Mouse (Mus musculus): ENCODE results near the gene Whamm. TPM values are rescaled to one million over a fixed set of nuclear protein-coding genes. Genes with fewer than 3 reads are reported as not detected.
A peak's percentile ranks its signal among the peaks of the same experiment; 100 is the strongest.

Gene Whamm
- polyA plus RNA-seq, 1 experiment from 2014 or later = 6.0 TPM

- H3K9ac ChIP-seq = no peak overlapping the region
- no peaks in the 10 kb centered on the region for H3K9me3 ChIP-seq
- H3K4me1 ChIP-seq = no peaks in the 10 kb centered on the region
- H3K27ac ChIP-seq = no peak overlapping the region
- WGBS = 70% methylated on average over 4 of the region's 4 CpGs
- H3K36me3 ChIP-seq (replicated peaks) = no peaks in the 10 kb centered on the region
- H3K4me3 ChIP-seq = no peak overlapping the region
- H3K4me2 ChIP-seq = no peak overlapping the region
- no peaks in the 10 kb centered on the region for H3K27me3 ChIP-seq (replicated peaks)
- no peak for ATAC-seq (replicated peaks)
These were observed 4.7 kb upstream of the Whamm start for GRCm38 (mm10) chr7:81566332-81566731.

GRCm38 (mm10) chr7:81566892-81567291 lies 4.2 kb upstream of the Whamm start, which contains the start of gene Fsd2:
Gene Fsd2 (minus strand): TSS chr7:81566944.
- no peak within 1 kb of the TSS for H3K27ac ChIP-seq

DNA sequence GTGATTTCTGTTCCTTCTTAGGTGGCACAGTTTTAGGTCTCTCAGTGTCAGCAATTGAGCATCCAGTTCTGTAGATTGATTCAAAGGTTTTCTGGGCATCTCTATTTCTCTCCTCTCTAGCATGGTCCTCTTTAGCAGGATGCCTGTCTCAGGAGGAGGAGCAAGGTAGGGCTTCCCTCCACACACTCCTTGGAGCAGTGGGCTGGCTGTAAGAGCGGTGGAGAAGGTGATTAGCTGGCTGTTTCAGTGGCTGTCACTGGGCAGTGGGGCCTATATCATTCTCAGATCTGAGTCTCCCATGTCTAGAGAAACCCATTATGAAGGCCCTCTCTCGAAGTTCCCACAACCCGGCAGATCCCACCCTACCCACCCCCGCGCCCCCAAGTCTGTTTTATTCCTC lies 3.7 kb upstream of the Whamm start:
- Histone ChIP-seq H3K9ac (no peak overlapping the region), H3K9me3 (no peaks in the 10 kb centered on the region), H3K36me3 (replicated peaks) (no peaks in the 10 kb centered on the region), H3K4me2 (no peak overlapping the region), H3K4me3 (no peak overlapping the region), H3K27me3 (replicated peaks) (no peaks in the 10 kb centered on the region), H3K4me1 (peaks cover 5% of the 10 kb centered on the region), H3K27ac (no peak overlapping the region)
- ATAC-seq (replicated peaks) = no peak
- WGBS = 94% methylated on average over 5 of the region's 5 CpGs

More at GRCm38 (mm10) chr7:81566892-81567291, 4.2 kb upstream of the Whamm start, which contains the start of gene Fsd2:
- H3K27me3 ChIP-seq (replicated peaks) = no peaks in the 10 kb centered on the region
- ATAC-seq (replicated peaks) = no peak
- no peaks in the 10 kb centered on the region; the same call in 1 of the 2 replicates for H3K4me1 ChIP-seq
- no peaks in the 10 kb centered on the region for H3K36me3 ChIP-seq (replicated peaks)
- no peak within 1 kb of the TSS for H3K9ac ChIP-seq
- WGBS = 79% methylated on average over 9 of the region's 9 CpGs
- H3K4me2 ChIP-seq = no peak within 1 kb of the TSS
- H3K9me3 ChIP-seq = no peaks in the 10 kb centered on the region
- no peak within 1 kb of the TSS for H3K4me3 ChIP-seq

DNA sequence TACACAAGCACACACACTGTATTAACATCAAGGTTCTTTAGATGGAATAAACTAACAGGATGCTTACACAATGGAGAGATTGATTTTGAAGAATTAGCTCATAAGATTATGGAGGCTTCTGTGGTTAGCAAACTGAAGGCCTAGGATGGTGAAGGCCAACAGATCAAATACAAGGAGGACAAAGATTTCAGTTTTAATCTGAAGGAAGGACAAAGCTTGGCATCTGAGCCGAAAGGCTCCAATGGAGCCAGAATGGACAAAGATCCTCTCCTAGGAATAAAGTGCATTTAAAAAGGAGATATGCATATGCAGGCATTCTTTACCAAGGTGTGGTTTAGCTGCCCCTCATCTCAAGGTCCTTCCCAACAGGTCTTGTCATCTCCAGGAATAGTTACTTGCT lies 1.2 kb upstream of the Whamm start:
- Histone ChIP-seq H3K4me1 (peaks cover 17% of the 10 kb centered on the region), H3K9ac (no peak overlapping the region), H3K27me3 (replicated peaks) (no peaks in the 10 kb centered on the region), H3K27ac (no peak overlapping the region), H3K36me3 (replicated peaks) (no peaks in the 10 kb centered on the region), H3K9me3 (no peaks in the 10 kb centered on the region), H3K4me2 (no peak overlapping the region), H3K4me3 (no peak overlapping the region)
- no peak for ATAC-seq (replicated peaks)
- 91% methylated on average over 1 of the region's 1 CpGs for WGBS

DNA sequence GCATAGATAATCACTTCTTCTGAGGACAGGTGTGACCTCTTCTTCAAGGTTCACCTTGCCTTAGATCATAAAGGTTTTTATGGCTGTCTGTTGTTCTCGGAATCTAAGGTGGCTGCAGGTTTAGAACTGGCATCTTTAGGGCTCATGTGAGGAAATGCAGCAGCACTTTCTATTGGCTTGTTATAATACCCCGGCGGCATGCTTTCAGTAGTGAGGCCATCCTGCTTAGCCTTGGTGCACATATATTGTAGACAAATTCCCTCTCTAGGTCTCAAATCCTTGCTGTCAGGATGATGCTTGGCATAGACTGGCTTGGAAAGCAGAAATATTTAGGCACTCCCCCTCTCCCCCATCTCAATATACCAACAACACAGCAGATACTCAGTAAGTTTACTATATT lies 795 bp upstream of the Whamm start:
- Histone ChIP-seq H3K27me3 (replicated peaks) (no peaks in the 10 kb centered on the region), H3K9me3 (no peaks in the 10 kb centered on the region), H3K36me3 (replicated peaks) (no peaks in the 10 kb centered on the region), H3K4me2 (no peak overlapping the region), H3K9ac (no peak overlapping the region), H3K4me3 (no peak overlapping the region), H3K27ac (no peak overlapping the region), H3K4me1 (peaks cover 17% of the 10 kb centered on the region)
- ATAC-seq (replicated peaks) = no peak
- 90% methylated on average over 3 of the region's 3 CpGs for WGBS

- Histone ChIP-seq H3K27me3 (replicated peaks) (no peaks in the 10 kb centered on the region), H3K4me3 (peak overlapping the region; percentile 93), H3K9me3 (no peaks in the 10 kb centered on the region), H3K4me1 (peaks cover 17% of the 10 kb centered on the region), H3K4me2 (peak overlapping the region; percentile 56), H3K36me3 (replicated peaks) (0 out of 2 replicates have a peak, but pooled peaks cover 4% of the 10 kb centered on the region), H3K27ac (no peak overlapping the region), H3K9ac (no peak overlapping the region)
- 6% methylated on average over 5 of the region's 5 CpGs for WGBS
- peak; percentile 55; the same call in 1 of the 2 replicates for ATAC-seq (replicated peaks)
These were observed 336 bp upstream of the Whamm start for GRCm38 (mm10) chr7:81570752-81571107.

DNA sequence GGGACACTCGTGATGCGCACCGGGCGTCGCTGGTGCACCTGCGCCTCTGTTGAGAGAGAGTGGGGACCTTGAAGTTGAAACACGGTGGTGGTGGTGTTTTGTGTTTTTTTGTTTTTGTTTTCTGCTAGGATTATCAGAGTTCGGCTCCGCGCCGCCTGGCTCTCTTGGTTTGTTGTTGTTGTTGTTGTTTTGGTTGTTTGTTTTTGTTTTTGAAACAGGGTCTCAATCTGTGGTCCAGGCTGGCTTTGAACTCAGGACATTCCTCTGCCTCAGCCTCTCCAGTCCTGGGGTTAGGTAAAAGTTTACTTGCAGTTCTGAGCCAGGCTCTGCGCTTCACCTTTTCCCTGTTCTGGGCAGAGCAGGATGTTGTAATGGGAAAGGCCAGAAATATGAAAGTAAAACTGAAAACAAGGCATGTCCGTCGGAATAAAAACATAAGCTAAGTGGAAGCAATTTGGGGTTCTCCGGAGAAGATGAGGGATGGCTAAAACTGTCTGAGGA lies 925 bp downstream of the Whamm start:
- peaks cover 17% of the 10 kb centered on the region for H3K4me1 ChIP-seq
- 17% methylated on average over 15 of the region's 15 CpGs for whole genome bisulfite sequencing
- peak overlapping the region; percentile 56 for H3K4me2 ChIP-seq
- H3K9me3 ChIP-seq = no peaks in the 10 kb centered on the region
- H3K4me3 ChIP-seq = peak overlapping the region; percentile 93
- H3K36me3 ChIP-seq (replicated peaks) = 0 out of 2 replicates have a peak, but pooled peaks cover 4% of the 10 kb centered on the region
- no peak for ATAC-seq (replicated peaks)
- peak overlapping the region; percentile 97 for H3K27ac ChIP-seq
- peak overlapping the region; percentile 90 for H3K9ac ChIP-seq
- H3K27me3 ChIP-seq (replicated peaks) = no peaks in the 10 kb centered on the region

- Histone ChIP-seq H3K27ac (no peak overlapping the region), H3K9me3 (no peaks in the 10 kb centered on the region), H3K4me3 (peak overlapping the region; percentile 93), H3K4me2 (peak overlapping the region; percentile 56), H3K9ac (no peak overlapping the region), H3K27me3 (replicated peaks) (no peaks in the 10 kb centered on the region), H3K4me1 (peaks cover 17% of the 10 kb centered on the region), H3K36me3 (replicated peaks) (0 out of 2 replicates have a peak, but pooled peaks cover 4% of the 10 kb centered on the region)
- 75% methylated on average over 6 of the region's 6 CpGs for WGBS
- ATAC-seq (replicated peaks) = no peak
These were observed 1.7 kb downstream of the Whamm start for GRCm38 (mm10) chr7:81572610-81573268.

- no peak overlapping the region for H3K4me2 ChIP-seq
- 94% methylated on average over 6 of the region's 6 CpGs for WGBS
- H3K4me3 ChIP-seq = no peak overlapping the region
- no peak for ATAC-seq (replicated peaks)
- no peak overlapping the region for H3K9ac ChIP-seq
- 0 out of 2 replicates have a peak, but pooled peaks cover 4% of the 10 kb centered on the region for H3K36me3 ChIP-seq (replicated peaks)
- H3K27me3 ChIP-seq (replicated peaks) = no peaks in the 10 kb centered on the region
- no peak overlapping the region for H3K27ac ChIP-seq
- peaks cover 17% of the 10 kb centered on the region for H3K4me1 ChIP-seq
- H3K9me3 ChIP-seq = no peaks in the 10 kb centered on the region
These were observed 2.3 kb downstream of the Whamm start for GRCm38 (mm10) chr7:81573397-81573796.

DNA sequence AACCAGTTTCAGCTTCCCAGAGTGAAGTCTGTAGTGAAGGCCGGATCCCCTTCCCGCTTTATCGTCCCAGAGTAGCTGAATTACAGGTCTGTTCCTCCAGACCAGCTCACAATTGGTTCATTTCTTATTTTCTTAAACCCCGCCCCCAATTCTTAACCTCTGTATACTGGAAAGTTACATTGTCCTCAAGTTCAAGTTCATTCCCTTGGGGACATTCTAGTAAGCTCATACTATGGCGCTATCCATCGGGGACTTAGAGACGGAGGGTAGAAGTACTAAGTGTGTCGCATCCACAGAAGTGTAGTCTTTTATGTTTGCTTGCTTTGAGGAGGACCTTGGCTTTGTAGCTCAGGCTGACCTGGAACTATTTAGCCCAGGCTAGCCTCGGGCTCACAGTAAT lies 2.8 kb downstream of the Whamm start:
- ATAC-seq (replicated peaks) = no peak
- 0 out of 2 replicates have a peak, but pooled peaks cover 4% of the 10 kb centered on the region for H3K36me3 ChIP-seq (replicated peaks)
- no peak overlapping the region for H3K9ac ChIP-seq
- H3K9me3 ChIP-seq = no peaks in the 10 kb centered on the region
- no peak overlapping the region for H3K4me2 ChIP-seq
- no peak overlapping the region for H3K4me3 ChIP-seq
- peaks cover 17% of the 10 kb centered on the region for H3K4me1 ChIP-seq
- 95% methylated on average over 9 of the region's 9 CpGs for WGBS
- H3K27me3 ChIP-seq (replicated peaks) = no peaks in the 10 kb centered on the region
- H3K27ac ChIP-seq = no peak overlapping the region

DNA sequence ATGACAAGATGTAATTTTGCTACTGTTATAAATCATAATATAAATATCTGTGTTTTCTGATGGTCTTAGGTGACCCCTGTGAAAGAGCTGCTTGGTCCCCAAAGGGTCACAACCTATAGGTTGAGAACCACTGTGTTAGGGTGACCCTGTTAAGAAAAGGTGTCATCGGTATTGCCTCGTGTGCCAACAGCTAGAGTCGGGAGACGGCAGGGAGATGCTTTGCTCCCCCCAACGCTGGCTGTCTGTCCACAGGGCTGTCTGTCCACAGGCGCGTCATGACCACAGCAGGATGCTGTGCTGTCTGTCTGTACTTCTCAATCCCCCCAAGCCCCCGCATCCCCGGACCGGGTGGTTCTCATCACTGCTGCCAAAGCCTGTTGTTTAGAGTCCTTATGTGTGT lies 4.5 kb downstream of the Whamm start:
- H3K4me3 ChIP-seq = no peak overlapping the region
- H3K9ac ChIP-seq = no peak overlapping the region
- H3K27ac ChIP-seq = no peak overlapping the region
- no peaks in the 10 kb centered on the region for H3K27me3 ChIP-seq (replicated peaks)
- no peak overlapping the region for H3K4me2 ChIP-seq
- peaks cover 17% of the 10 kb centered on the region for H3K4me1 ChIP-seq
- 0 out of 2 replicates have a peak, but pooled peaks cover 10% of the 10 kb centered on the region for H3K36me3 ChIP-seq (replicated peaks)
- no peaks in the 10 kb centered on the region for H3K9me3 ChIP-seq
- ATAC-seq (replicated peaks) = no peak
- 95% methylated on average over 10 of the region's 10 CpGs for WGBS

DNA sequence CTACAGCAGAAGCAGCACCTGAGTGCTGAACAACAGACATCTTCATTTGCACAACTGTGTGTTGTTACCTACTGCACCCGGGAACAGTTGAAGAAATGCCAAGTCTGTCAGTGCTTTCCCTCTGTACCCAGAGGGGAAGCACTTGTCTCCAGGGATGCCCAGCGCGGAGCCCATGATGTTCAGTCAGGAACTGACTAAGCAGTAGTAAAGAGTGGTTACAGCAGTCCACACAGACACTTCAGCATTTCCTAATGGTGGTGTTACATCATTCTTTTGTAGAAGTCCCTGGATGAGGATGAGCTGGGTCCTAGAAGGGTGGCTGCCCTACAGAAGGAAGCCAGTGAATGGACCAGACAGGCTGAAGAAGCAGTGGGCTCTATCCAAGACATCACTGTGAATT lies 6.8 kb downstream of the Whamm start:
- no peaks in the 10 kb centered on the region for H3K27me3 ChIP-seq (replicated peaks)
- ATAC-seq (replicated peaks) = no peak
- H3K4me2 ChIP-seq = no peak overlapping the region
- no peak overlapping the region for H3K9ac ChIP-seq
- H3K4me3 ChIP-seq = no peak overlapping the region
- WGBS = 86% methylated on average over 3 of the region's 3 CpGs
- H3K9me3 ChIP-seq = no peaks in the 10 kb centered on the region
- H3K36me3 ChIP-seq (replicated peaks) = 0 out of 2 replicates have a peak, but pooled peaks cover 10% of the 10 kb centered on the region
- peaks cover 8% of the 10 kb centered on the region for H3K4me1 ChIP-seq
- H3K27ac ChIP-seq = no peak overlapping the region

DNA sequence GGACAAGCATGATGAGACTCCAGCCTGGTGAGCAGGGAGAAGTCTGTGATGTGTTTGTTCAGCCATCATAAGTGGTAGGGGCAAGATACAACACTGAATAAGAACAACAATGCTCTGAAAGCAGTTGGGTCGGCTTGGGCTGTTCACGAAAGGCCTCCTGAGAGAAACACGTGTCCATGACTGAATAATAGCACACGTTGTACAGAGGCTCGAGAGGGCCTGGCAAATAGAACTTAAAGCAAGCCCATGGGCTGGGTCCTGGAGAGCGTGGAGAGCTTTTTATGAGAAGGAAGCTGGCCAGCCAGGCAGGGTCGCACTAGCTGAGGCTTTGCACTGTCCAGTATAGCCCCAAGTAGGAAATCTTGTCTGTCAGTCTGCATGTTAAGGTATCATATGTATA lies 7.3 kb downstream of the Whamm start:
- WGBS = 95% methylated on average over 7 of the region's 7 CpGs
- Histone ChIP-seq H3K4me3 (no peak overlapping the region), H3K4me1 (peaks cover 3% of the 10 kb centered on the region; the same call in 1 of the 2 replicates), H3K9ac (no peak overlapping the region), H3K27me3 (replicated peaks) (no peaks in the 10 kb centered on the region), H3K27ac (no peak overlapping the region), H3K9me3 (no peaks in the 10 kb centered on the region), H3K36me3 (replicated peaks) (0 out of 2 replicates have a peak, but pooled peaks cover 10% of the 10 kb centered on the region), H3K4me2 (no peak overlapping the region)
- ATAC-seq (replicated peaks) = no peak

Data from midbrain, embryonic 15.5 days (tissue).